Mouse (Mus musculus): Measurements from ENCODE around the gene Gm20388. TPM values are rescaled to one million over a fixed set of nuclear protein-coding genes. Genes with fewer than 3 reads are reported as not detected.
"Not testable (repeated sequence)": the region's sequence is repeated elsewhere in the genome, so short reads cannot be mapped to it uniquely, and the experiment has no call there.

The Gm20388 gene
- polyA plus RNA-seq, 1 experiment from 2014 or later, result 4.4 TPM

GRCm38 (mm10) chr8:121424600-121424999 is 1514.0 kb downstream of the Gm20388 start:
- Histone ChIP-seq H3K9ac (replicated peaks) (no peak overlapping the region), H3K27ac (no peak overlapping the region), H3K4me3 (replicated peaks) (no peak overlapping the region), H3K9me3 (no peaks in the 10 kb centered on the region), H3K4me1 (replicated peaks) (no peaks in the 10 kb centered on the region), H3K4me2 (replicated peaks) (no peak overlapping the region), H3K36me3 (no peaks in the 10 kb centered on the region), H3K27me3 (no peaks in the 10 kb centered on the region)
- WGBS, result 85% methylated on average over 14 of the region's 14 CpGs
- no peak for ATAC-seq

- 83% methylated on average over 8 of the region's 8 CpGs for WGBS
- no peaks in the 10 kb centered on the region for H3K9me3 ChIP-seq
- no peak overlapping the region for H3K9ac ChIP-seq (replicated peaks)
- no peak for ATAC-seq
- H3K36me3 ChIP-seq, result no peaks in the 10 kb centered on the region
- peaks cover 18% of the 10 kb centered on the region for H3K27me3 ChIP-seq
- no peak overlapping the region for H3K4me3 ChIP-seq (replicated peaks)
- H3K4me1 ChIP-seq (replicated peaks), result peaks cover 9% of the 10 kb centered on the region
- no peak overlapping the region for H3K27ac ChIP-seq
- H3K4me2 ChIP-seq (replicated peaks), result no peak overlapping the region
These were observed 1520.9 kb downstream of the Gm20388 start for GRCm38 (mm10) chr8:121431499-121431898.

GRCm38 (mm10) chr8:121433466-121433865 is 1522.8 kb downstream of the Gm20388 start:
- H3K27ac ChIP-seq, result no peak overlapping the region
- no peak overlapping the region for H3K4me3 ChIP-seq (replicated peaks)
- no peaks in the 10 kb centered on the region for H3K36me3 ChIP-seq
- WGBS, result 8% methylated on average over 17 of the region's 17 CpGs
- no peak overlapping the region for H3K4me2 ChIP-seq (replicated peaks)
- peaks cover 14% of the 10 kb centered on the region for H3K4me1 ChIP-seq (replicated peaks)
- peaks cover 18% of the 10 kb centered on the region for H3K27me3 ChIP-seq
- peak overlapping the region; percentile 32 for H3K9ac ChIP-seq (replicated peaks)
- ATAC-seq, result 0 out of 2 replicates have a peak, but pooled peaks have one; percentile 6
- no peaks in the 10 kb centered on the region for H3K9me3 ChIP-seq

- Histone ChIP-seq H3K36me3 (no peaks in the 10 kb centered on the region), H3K27ac (no peak overlapping the region), H3K4me1 (replicated peaks) (peaks cover 17% of the 10 kb centered on the region), H3K4me2 (replicated peaks) (no peak overlapping the region), H3K9me3 (no peaks in the 10 kb centered on the region), H3K9ac (replicated peaks) (no peak overlapping the region), H3K4me3 (replicated peaks) (no peak overlapping the region), H3K27me3 (peaks cover 15% of the 10 kb centered on the region)
- no peak for ATAC-seq
- 70% methylated on average over 5 of the region's 5 CpGs for WGBS
These were observed 1526.0 kb downstream of the Gm20388 start for GRCm38 (mm10) chr8:121436656-121437055.

GRCm38 (mm10) chr8:121437506-121437905 is 1526.9 kb downstream of the Gm20388 start:
- ATAC-seq, result no peak
- 74% methylated on average over 6 of the region's 6 CpGs for WGBS
- no peak overlapping the region for H3K4me3 ChIP-seq (replicated peaks)

GRCm38 (mm10) chr8:121438111-121438510 is 1527.5 kb downstream of the Gm20388 start:
- no peak for ATAC-seq
- no peak overlapping the region for H3K4me2 ChIP-seq (replicated peaks)
- H3K27ac ChIP-seq, result no peak overlapping the region
- peaks cover 14% of the 10 kb centered on the region for H3K4me1 ChIP-seq (replicated peaks)
- H3K9me3 ChIP-seq, result no peaks in the 10 kb centered on the region
- peaks cover 9% of the 10 kb centered on the region for H3K27me3 ChIP-seq
- H3K9ac ChIP-seq (replicated peaks), result no peak overlapping the region
- H3K36me3 ChIP-seq, result no peaks in the 10 kb centered on the region
- 24% methylated on average over 6 of the region's 6 CpGs for whole genome bisulfite sequencing
- no peak overlapping the region for H3K4me3 ChIP-seq (replicated peaks)

More at GRCm38 (mm10) chr8:121437506-121437905, 1526.9 kb downstream of the Gm20388 start:
- no peak overlapping the region for H3K27ac ChIP-seq
- no peaks in the 10 kb centered on the region for H3K9me3 ChIP-seq
- no peak overlapping the region for H3K9ac ChIP-seq (replicated peaks)
- H3K4me2 ChIP-seq (replicated peaks), result no peak overlapping the region
- H3K27me3 ChIP-seq, result peaks cover 14% of the 10 kb centered on the region
- peaks cover 17% of the 10 kb centered on the region for H3K4me1 ChIP-seq (replicated peaks)
- no peaks in the 10 kb centered on the region for H3K36me3 ChIP-seq

- no peaks in the 10 kb centered on the region for H3K36me3 ChIP-seq
- WGBS, result 83% methylated on average over 4 of the region's 4 CpGs
- 0 out of 2 replicates have a peak, but pooled peaks cover 2% of the 10 kb centered on the region for H3K27me3 ChIP-seq
- no peak overlapping the region for H3K9ac ChIP-seq (replicated peaks)
- no peaks in the 10 kb centered on the region for H3K9me3 ChIP-seq
- no peak overlapping the region for H3K27ac ChIP-seq
- no peak overlapping the region for H3K4me3 ChIP-seq (replicated peaks)
- H3K4me1 ChIP-seq (replicated peaks), result 0 out of 2 replicates have a peak, but pooled peaks cover 8% of the 10 kb centered on the region
- no peak overlapping the region for H3K4me2 ChIP-seq (replicated peaks)
- ATAC-seq, result no peak
These were observed 1528.7 kb downstream of the Gm20388 start for GRCm38 (mm10) chr8:121439351-121439750.

GRCm38 (mm10) chr8:121443361-121443760 is 1532.7 kb downstream of the Gm20388 start:
- WGBS, result 70% methylated on average over 7 of the region's 7 CpGs
- Histone ChIP-seq H3K27ac (no peak overlapping the region), H3K4me3 (replicated peaks) (no peak overlapping the region), H3K9ac (replicated peaks) (no peak overlapping the region), H3K4me2 (replicated peaks) (no peak overlapping the region), H3K36me3 (no peaks in the 10 kb centered on the region), H3K4me1 (replicated peaks) (0 out of 2 replicates have a peak, but pooled peaks cover 4% of the 10 kb centered on the region), H3K9me3 (no peaks in the 10 kb centered on the region), H3K27me3 (0 out of 2 replicates have a peak, but pooled peaks cover 2% of the 10 kb centered on the region)
- ATAC-seq, result no peak

GRCm38 (mm10) chr8:121444521-121444920 is 1533.9 kb downstream of the Gm20388 start:
- H3K4me3 ChIP-seq (replicated peaks); ATAC-seq; H3K9ac ChIP-seq (replicated peaks); H3K9me3 ChIP-seq; H3K4me1 ChIP-seq (replicated peaks); H3K27me3 ChIP-seq; H3K36me3 ChIP-seq; H3K4me2 ChIP-seq (replicated peaks); H3K27ac ChIP-seq: not testable (repeated sequence)
- WGBS, result 100% methylated on average over 1 of the region's 1 CpGs

- no peak for ATAC-seq
These were observed 1534.4 kb downstream of the Gm20388 start for GRCm38 (mm10) chr8:121445027-121445471.

GRCm38 (mm10) chr8:121446133-121446532 is 1535.5 kb downstream of the Gm20388 start:
- Histone ChIP-seq H3K9me3 (no peaks in the 10 kb centered on the region), H3K27me3 (no peaks in the 10 kb centered on the region), H3K4me2 (replicated peaks) (no peak overlapping the region), H3K4me1 (replicated peaks) (0 out of 2 replicates have a peak, but pooled peaks cover 3% of the 10 kb centered on the region), H3K36me3 (no peaks in the 10 kb centered on the region), H3K9ac (replicated peaks) (no peak overlapping the region), H3K4me3 (replicated peaks) (no peak overlapping the region), H3K27ac (no peak overlapping the region)
- 91% methylated on average over 12 of the region's 12 CpGs for WGBS
- ATAC-seq, result no peak

More at GRCm38 (mm10) chr8:121445027-121445471, 1534.4 kb downstream of the Gm20388 start:
- no peaks in the 10 kb centered on the region for H3K36me3 ChIP-seq
- H3K9ac ChIP-seq (replicated peaks), result no peak overlapping the region
- no peaks in the 10 kb centered on the region for H3K27me3 ChIP-seq
- H3K4me2 ChIP-seq (replicated peaks), result no peak overlapping the region
- no peak overlapping the region for H3K27ac ChIP-seq
- WGBS, result 91% methylated on average over 10 of the region's 10 CpGs
- H3K4me3 ChIP-seq (replicated peaks), result no peak overlapping the region
- 0 out of 2 replicates have a peak, but pooled peaks cover 3% of the 10 kb centered on the region for H3K4me1 ChIP-seq (replicated peaks)
- no peaks in the 10 kb centered on the region for H3K9me3 ChIP-seq

GRCm38 (mm10) chr8:121446862-121447261 is 1536.2 kb downstream of the Gm20388 start:
- Histone ChIP-seq H3K4me2 (replicated peaks) (no peak overlapping the region), H3K27ac (no peak overlapping the region), H3K4me3 (replicated peaks) (no peak overlapping the region), H3K27me3 (no peaks in the 10 kb centered on the region), H3K9ac (replicated peaks) (no peak overlapping the region), H3K9me3 (no peaks in the 10 kb centered on the region), H3K4me1 (replicated peaks) (no peaks in the 10 kb centered on the region), H3K36me3 (no peaks in the 10 kb centered on the region)
- 90% methylated on average over 6 of the region's 6 CpGs for WGBS
- ATAC-seq, result no peak

GRCm38 (mm10) chr8:121450211-121450610 is 1539.6 kb downstream of the Gm20388 start:
- WGBS, result 62% methylated on average over 8 of the region's 8 CpGs
- no peaks in the 10 kb centered on the region for H3K36me3 ChIP-seq
- H3K9ac ChIP-seq (replicated peaks), result no peak overlapping the region
- H3K9me3 ChIP-seq, result no peaks in the 10 kb centered on the region
- H3K27me3 ChIP-seq, result no peaks in the 10 kb centered on the region
- no peak for ATAC-seq
- no peak overlapping the region for H3K4me2 ChIP-seq (replicated peaks)
- H3K4me1 ChIP-seq (replicated peaks), result no peaks in the 10 kb centered on the region
- H3K4me3 ChIP-seq (replicated peaks), result no peak overlapping the region
- H3K27ac ChIP-seq, result no peak overlapping the region

Measured in midbrain, embryonic 13.5 days (tissue).